Mouse (Mus musculus): ENCODE measurements around the gene Opcml. TPM values are rescaled to one million over a fixed set of nuclear protein-coding genes. Genes with fewer than 3 reads are reported as not detected.

The Opcml gene
- polyA plus RNA-seq, 1 experiment from 2014 or later: 7.4 TPM

- ATAC-seq (ENCODE audit: low FRiP score, low read depth): no peak
- WGBS: 91% methylated on average over 9 of the region's 9 CpGs
- Histone ChIP-seq H3K4me2 (replicated peaks) (no peak overlapping the region), H3K4me1 (no peaks in the 10 kb centered on the region), H3K36me3 (no peaks in the 10 kb centered on the region), H3K9me3 (no peaks in the 10 kb centered on the region), H3K27me3 (replicated peaks) (no peaks in the 10 kb centered on the region), H3K9ac (no peak overlapping the region), H3K4me3 (no peak overlapping the region), H3K27ac (no peak overlapping the region)
Observed at GRCm38 (mm10) chr9:28238450-28238849, 447.9 kb downstream of the Opcml start.

- Histone ChIP-seq H3K9me3 (no peaks in the 10 kb centered on the region), H3K27me3 (replicated peaks) (no peaks in the 10 kb centered on the region), H3K4me3 (no peak overlapping the region), H3K27ac (no peak overlapping the region), H3K36me3 (no peaks in the 10 kb centered on the region), H3K4me1 (no peaks in the 10 kb centered on the region), H3K4me2 (replicated peaks) (no peak overlapping the region), H3K9ac (no peak overlapping the region)
- ATAC-seq (ENCODE audit: low FRiP score, low read depth): 0 out of 2 replicates have a peak, but pooled peaks have one; percentile 41
- 66% methylated on average over 7 of the region's 7 CpGs for WGBS
Observed at GRCm38 (mm10) chr9:28247742-28248503, 457.3 kb downstream of the Opcml start.

- Histone ChIP-seq H3K4me1 (peaks cover 13% of the 10 kb centered on the region; the same call in 1 of the 2 replicates), H3K4me2 (replicated peaks) (no peak overlapping the region), H3K27ac (no peak overlapping the region), H3K9me3 (no peaks in the 10 kb centered on the region), H3K36me3 (no peaks in the 10 kb centered on the region), H3K27me3 (replicated peaks) (no peaks in the 10 kb centered on the region), H3K9ac (no peak overlapping the region), H3K4me3 (no peak overlapping the region)
- no peak for ATAC-seq (ENCODE audit: low FRiP score, low read depth)
- 86% methylated on average over 9 of the region's 9 CpGs for WGBS
Observed at GRCm38 (mm10) chr9:28251341-28251740, 460.8 kb downstream of the Opcml start.

GRCm38 (mm10) chr9:28255128-28255904 lies 464.7 kb downstream of the Opcml start:
- Histone ChIP-seq H3K4me2 (replicated peaks) (no peak overlapping the region), H3K27ac (no peak overlapping the region)
- WGBS: 52% methylated on average over 8 of the region's 8 CpGs

GRCm38 (mm10) chr9:28255905-28256268 lies 465.3 kb downstream of the Opcml start:
- WGBS: 75% methylated on average over 1 of the region's 1 CpGs
- no peaks in the 10 kb centered on the region for H3K9me3 ChIP-seq
- H3K27ac ChIP-seq: no peak overlapping the region

More at GRCm38 (mm10) chr9:28255128-28255904, 464.7 kb downstream of the Opcml start:
- Histone ChIP-seq H3K4me1 (peaks cover 13% of the 10 kb centered on the region; the same call in 1 of the 2 replicates), H3K9ac (no peak overlapping the region), H3K4me3 (no peak overlapping the region), H3K36me3 (no peaks in the 10 kb centered on the region), H3K27me3 (replicated peaks) (no peaks in the 10 kb centered on the region), H3K9me3 (no peaks in the 10 kb centered on the region)
- peak; percentile 82 for ATAC-seq (ENCODE audit: low FRiP score, low read depth)

GRCm38 (mm10) chr9:28261078-28261753 lies 470.6 kb downstream of the Opcml start:
- Histone ChIP-seq H3K4me2 (replicated peaks) (no peak overlapping the region), H3K4me1 (peaks cover under 1% of the 10 kb centered on the region; the same call in 1 of the 2 replicates), H3K27ac (no peak overlapping the region), H3K27me3 (replicated peaks) (no peaks in the 10 kb centered on the region), H3K4me3 (no peak overlapping the region), H3K9ac (no peak overlapping the region), H3K9me3 (no peaks in the 10 kb centered on the region), H3K36me3 (no peaks in the 10 kb centered on the region)
- ATAC-seq (ENCODE audit: low FRiP score, low read depth): peak; percentile 86
- 12% methylated on average over 7 of the region's 7 CpGs for WGBS

More at GRCm38 (mm10) chr9:28255905-28256268, 465.3 kb downstream of the Opcml start:
- Histone ChIP-seq H3K4me2 (replicated peaks) (no peak overlapping the region), H3K36me3 (no peaks in the 10 kb centered on the region), H3K9ac (no peak overlapping the region), H3K27me3 (replicated peaks) (no peaks in the 10 kb centered on the region), H3K4me1 (peaks cover 13% of the 10 kb centered on the region; the same call in 1 of the 2 replicates), H3K4me3 (no peak overlapping the region)
- peak; percentile 17; the same call in 1 of the 2 replicates for ATAC-seq (ENCODE audit: low FRiP score, low read depth)

GRCm38 (mm10) chr9:28262021-28262420 lies 471.4 kb downstream of the Opcml start:
- no peak overlapping the region for H3K4me2 ChIP-seq (replicated peaks)
- no peak overlapping the region for H3K9ac ChIP-seq
- H3K27ac ChIP-seq: no peak overlapping the region
- H3K4me1 ChIP-seq: no peaks in the 10 kb centered on the region
- no peak overlapping the region for H3K4me3 ChIP-seq
- H3K27me3 ChIP-seq (replicated peaks): no peaks in the 10 kb centered on the region
- WGBS: 26% methylated on average over 1 of the region's 1 CpGs
- ATAC-seq (ENCODE audit: low FRiP score, low read depth): no peak
- H3K36me3 ChIP-seq: no peaks in the 10 kb centered on the region
- H3K9me3 ChIP-seq: no peaks in the 10 kb centered on the region

- no peaks in the 10 kb centered on the region for H3K9me3 ChIP-seq
- no peaks in the 10 kb centered on the region for H3K4me1 ChIP-seq
- no peak overlapping the region for H3K27ac ChIP-seq
- no peak for ATAC-seq (ENCODE audit: low FRiP score, low read depth)
- 71% methylated on average over 2 of the region's 2 CpGs for WGBS
- no peak overlapping the region for H3K4me2 ChIP-seq (replicated peaks)
- no peaks in the 10 kb centered on the region for H3K27me3 ChIP-seq (replicated peaks)
- H3K36me3 ChIP-seq: no peaks in the 10 kb centered on the region
- H3K9ac ChIP-seq: no peak overlapping the region
- no peak overlapping the region for H3K4me3 ChIP-seq
Observed at GRCm38 (mm10) chr9:28262896-28263295, 472.3 kb downstream of the Opcml start.

GRCm38 (mm10) chr9:28264761-28265160 lies 474.2 kb downstream of the Opcml start:
- H3K27ac ChIP-seq: no peak overlapping the region
- H3K4me2 ChIP-seq (replicated peaks): no peak overlapping the region
- no peaks in the 10 kb centered on the region for H3K9me3 ChIP-seq
- no peaks in the 10 kb centered on the region for H3K27me3 ChIP-seq (replicated peaks)
- H3K9ac ChIP-seq: no peak overlapping the region
- ATAC-seq (ENCODE audit: low FRiP score, low read depth): no peak
- WGBS: 59% methylated on average over 6 of the region's 6 CpGs
- no peaks in the 10 kb centered on the region for H3K4me1 ChIP-seq
- no peak overlapping the region for H3K4me3 ChIP-seq
- no peaks in the 10 kb centered on the region for H3K36me3 ChIP-seq

GRCm38 (mm10) chr9:28273816-28274215 lies 483.2 kb downstream of the Opcml start:
- Histone ChIP-seq H3K27ac (no peak overlapping the region), H3K4me1 (no peaks in the 10 kb centered on the region), H3K4me2 (replicated peaks) (no peak overlapping the region), H3K9ac (no peak overlapping the region), H3K4me3 (no peak overlapping the region), H3K27me3 (replicated peaks) (no peaks in the 10 kb centered on the region), H3K36me3 (no peaks in the 10 kb centered on the region), H3K9me3 (no peaks in the 10 kb centered on the region)
- WGBS: 71% methylated on average over 2 of the region's 2 CpGs
- no peak for ATAC-seq (ENCODE audit: low FRiP score, low read depth)

GRCm38 (mm10) chr9:28278555-28278954 lies 488.0 kb downstream of the Opcml start:
- Histone ChIP-seq H3K9ac (no peak overlapping the region), H3K36me3 (no peaks in the 10 kb centered on the region), H3K4me2 (replicated peaks) (no peak overlapping the region), H3K4me1 (no peaks in the 10 kb centered on the region), H3K27ac (no peak overlapping the region), H3K27me3 (replicated peaks) (no peaks in the 10 kb centered on the region), H3K4me3 (no peak overlapping the region), H3K9me3 (no peaks in the 10 kb centered on the region)
- 83% methylated on average over 2 of the region's 2 CpGs for WGBS
- ATAC-seq (ENCODE audit: low FRiP score, low read depth): no peak

GRCm38 (mm10) chr9:28281025-28281424 lies 490.4 kb downstream of the Opcml start:
- WGBS: 60% methylated on average over 3 of the region's 3 CpGs
- no peak overlapping the region for H3K4me2 ChIP-seq (replicated peaks)
- no peaks in the 10 kb centered on the region for H3K27me3 ChIP-seq (replicated peaks)
- no peaks in the 10 kb centered on the region for H3K4me1 ChIP-seq
- H3K27ac ChIP-seq: no peak overlapping the region
- H3K36me3 ChIP-seq: no peaks in the 10 kb centered on the region
- H3K9me3 ChIP-seq: no peaks in the 10 kb centered on the region
- no peak overlapping the region for H3K4me3 ChIP-seq
- no peak overlapping the region for H3K9ac ChIP-seq
- no peak for ATAC-seq (ENCODE audit: low FRiP score, low read depth)

Measured in neural tube, embryonic 12.5 days (tissue).